8 mouse cellular contexts compared by ENCODE assay signal in the genomic region with DNA sequence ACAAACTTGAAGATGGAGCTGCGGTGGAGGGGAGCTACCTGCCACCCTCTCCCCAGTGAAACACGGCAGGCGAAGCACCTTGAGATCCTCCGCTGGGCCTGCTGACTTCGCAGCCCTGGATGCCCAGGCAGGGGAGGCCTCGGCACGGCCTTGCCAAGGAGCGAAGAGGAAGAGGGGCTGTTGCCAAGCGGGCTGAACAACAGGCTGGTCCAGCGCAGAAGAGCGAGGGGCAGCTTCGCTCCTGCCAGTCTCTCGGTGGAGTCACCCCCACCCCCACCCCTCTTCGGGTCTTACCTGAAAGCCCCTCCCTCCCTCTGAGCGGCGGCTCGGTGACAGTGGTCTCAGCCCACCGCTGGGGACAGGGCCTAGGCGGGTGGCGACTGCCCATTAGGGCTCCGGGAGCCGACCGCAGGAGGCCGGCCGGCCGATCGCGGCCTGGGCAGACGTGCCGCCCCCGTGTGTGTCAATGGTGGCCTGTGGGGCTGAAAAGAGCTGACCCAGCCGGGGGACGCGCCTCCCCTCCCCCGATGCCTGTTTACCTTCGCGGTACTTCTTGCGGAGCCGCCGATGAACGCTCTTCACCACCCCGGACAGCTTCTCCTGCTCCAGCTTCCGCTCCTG. TPM values are rescaled to one million over a fixed set of nuclear protein-coding genes. Genes with fewer than 3 reads are reported as not detected.
DNase-seq lines count a peak whose midpoint lies in the region; ATAC-seq and TF ChIP-seq lines count a peak whose summit lies in the region.

No protein-coding gene starts in this region.

- H3K79me2 ChIP-seq in myocyte (ENCODE audit: control insufficient read depth, insufficient read depth): peaks cover 40% of the 10 kb centered on the region

- peak; percentile 6 for ATAC-seq in activated CD4-positive, CD25-positive, alpha-beta regulatory T cell, adult 4 months
- peak; percentile 83 for ATAC-seq in intestine, embryonic 15.5 days

- H3K27ac ChIP-seq in cortical plate, adult 2 months (ENCODE audit: insufficient read depth, low read length): peak overlapping the region; percentile 77
- peak overlapping the region; percentile 92 for H3K27ac ChIP-seq in gastrocnemius, adult 2 months
- H3K27ac ChIP-seq in intestine, embryonic 15.5 days: peak overlapping the region; percentile 93
- peak overlapping the region; percentile 91 for H3K27ac ChIP-seq in testis, adult 2 months (ENCODE audit: control insufficient read depth, insufficient read depth, low read depth, low read length)

- peak overlapping the region; percentile 98 for H3K4me3 ChIP-seq in cortical plate, adult 2 months (ENCODE audit: insufficient read depth, low read length)
- peak overlapping the region; percentile 80 for H3K4me3 ChIP-seq in gastrocnemius, adult 2 months
- peak overlapping the region; percentile 90 for H3K4me3 ChIP-seq in intestine, embryonic 15.5 days (replicated peaks)
- peak overlapping the region; percentile 72 for H3K4me3 ChIP-seq in myocyte
- peak overlapping the region; percentile 98 for H3K4me3 ChIP-seq in testis, adult 2 months (ENCODE audit: control insufficient read depth, low read depth, low read length)

- WGBS in intestine, embryonic 15.5 days: under 1% methylated on average over 39 of the region's 43 CpGs

- peak overlapping the region; percentile 85 for H3K4me2 ChIP-seq in intestine, embryonic 15.5 days (replicated peaks)
- H3K4me2 ChIP-seq in myocyte (ENCODE audit: low read depth): peak overlapping the region; percentile 94

- no peaks in the 10 kb centered on the region for H3K9me3 ChIP-seq in intestine, embryonic 15.5 days

- DNase-seq in A20 (ENCODE audit: low read depth, low spot score) (peak; percentile 72), liver (peak; percentile 50)
- DNase-seq in gastrocnemius, adult 2 months: peak; percentile 74

- peaks cover 1% of the 10 kb centered on the region; the same call in 1 of the 2 replicates for H3K4me1 ChIP-seq in cortical plate, adult 2 months (ENCODE audit: control insufficient read depth, insufficient read depth, low read length)
- H3K4me1 ChIP-seq in intestine, embryonic 15.5 days (replicated peaks): no peaks in the 10 kb centered on the region
- H3K4me1 ChIP-seq in testis, adult 2 months (ENCODE audit: control insufficient read depth, insufficient read depth, low read length): peaks cover 4% of the 10 kb centered on the region; the same call in 1 of the 2 replicates

- intact Hi-C loops in gastrocnemius, adult 2 months (cut with DNase I): loop anchor here (2.0 to 5.0 kb wide), 2 partner anchors 70 to 195 kb away; partner anchors contain the start of gene 2610001J05Rik

- H3K27me3 ChIP-seq in intestine, embryonic 15.5 days (replicated peaks): no peaks in the 10 kb centered on the region
- H3K27me3 ChIP-seq in myocyte (ENCODE audit: control insufficient read depth, insufficient read depth, insufficient read length): no peaks in the 10 kb centered on the region
- no peaks in the 10 kb centered on the region for H3K27me3 ChIP-seq in testis, adult 2 months (ENCODE audit: control insufficient read depth, insufficient read depth, low read length)

- H3K9ac ChIP-seq in intestine, embryonic 15.5 days: peak overlapping the region; percentile 95

- no peak for TF ChIP-seq POLR2A in cortical plate, adult 2 months (IDR thresholded peaks at IDR 0.05; ENCODE audit: extremely low read depth, insufficient read depth, low read length)
- TF ChIP-seq POLR2A in myocyte (IDR thresholded peaks at IDR 0.05; ENCODE audit: insufficient read length, low read depth): no peak
- TF ChIP-seq POLR2A in testis, adult 2 months (IDR thresholded peaks at IDR 0.05; ENCODE audit: control insufficient read depth, low read depth, low read length): no peak; the same call in 1 of the 2 replicates

- peak overlapping the region; percentile 79 for H3ac ChIP-seq in myocyte (ENCODE audit: control insufficient read depth, insufficient read length)

- H3K36me3 ChIP-seq in intestine, embryonic 15.5 days: no peaks in the 10 kb centered on the region
- H3K36me3 ChIP-seq in myocyte (ENCODE audit: control insufficient read depth, insufficient read depth): no peaks in the 10 kb centered on the region
- no peaks in the 10 kb centered on the region for H3K36me3 ChIP-seq in testis, adult 2 months (ENCODE audit: control insufficient read depth, insufficient read depth, low read length)

- no peak for TF ChIP-seq CTCF in cortical plate, adult 2 months (IDR thresholded peaks at IDR 0.05; ENCODE audit: extremely low read depth, insufficient read depth, low read length)
- TF ChIP-seq CTCF in gastrocnemius, adult 2 months (IDR thresholded peaks at IDR 0.05): no peak
- no peak for TF ChIP-seq CTCF in testis, adult 2 months (IDR thresholded peaks at IDR 0.05; ENCODE audit: control insufficient read depth, insufficient read depth, insufficient replicate concordance, low read depth, low read length)

TF ChIP-seq in myocyte, 11 proteins besides CTCF, POLR2A, EP300 and RAD21:
- no peak for TF ChIP-seq MAX (IDR thresholded peaks at IDR 0.05; ENCODE audit: low read depth)
- peak in 1 of 3 experiments; percentile 16 for TF ChIP-seq MYOD1 (IDR thresholded peaks at IDR 0.05; ENCODE audit: control insufficient read depth in 1 of 3, insufficient read length in 2 of 3, low read depth in 2 of 3)
- no peak for TF ChIP-seq SRF (IDR thresholded peaks at IDR 0.05; ENCODE audit: control insufficient read depth, insufficient read length, low read depth)

RNA-seq across cellular contexts. Expression of gene Bmt2, which starts 0.5 kb away (rescaled TPM):
- 10 to 100 TPM in 1 of 2 experiments, 1 to 10 TPM in 1; 7.7 to 11.3 TPM for polyA plus RNA-seq in activated CD4-positive, CD25-positive, alpha-beta regulatory T cell, adult 4 months (2017; shearing (Covaris generic))
- 13.8 and 15.8 TPM in 2 replicates for polyA plus RNA-seq in cortical plate, adult 2 months (2012; rRNA removed)
- 10 to 100 TPM in 1 of 2 experiments, 1 to 10 TPM in 1; 9.0 to 11.1 TPM for total RNA-seq in gastrocnemius, adult 2 months (2021)
- 13.2 and 14.8 TPM in 2 replicates for polyA plus RNA-seq in intestine, embryonic 15.5 days (2015; fragmentation: Nextera tagmentation; extraction: Ambion mirVana)
- polyA plus RNA-seq in myocyte (2012; fragmentation: generic; extraction: Trizol): 2.8 TPM
- 1.7 and 2.4 TPM in 2 replicates for polyA plus RNA-seq in testis, adult 2 months (2012; rRNA removed)

Comparison
In these comparisons a context has a peak if more than half of its experiments do, and no peak if none do; other contexts are left out.
1. Peak in every context shown above with its lines: DNase-seq, ATAC-seq, H3K4me3 ChIP-seq and H3K27ac ChIP-seq.